Mouse (Mus musculus) kidney, embryonic 16.5 days (tissue): ENCODE measurements around the gene Gm20481. TPM values are rescaled to one million over a fixed set of nuclear protein-coding genes. Genes with fewer than 3 reads are reported as not detected.
A peak's percentile ranks its signal among the peaks of the same experiment; 100 is the strongest.
"Not testable (repeated sequence)": the region's sequence is repeated elsewhere in the genome, so short reads cannot be mapped to it uniquely, and the experiment has no call there.

ENCODE experiments used
- ATAC-seq: fragments of 200-750 bp; cut with Nextera tagmentation; 2 replicates; pipeline ENCODE4 v1.8.0; 2017; ENCODE audit warnings: moderate TSS enrichment; ENCODE audit not compliant: low FRiP score, low TSS enrichment
- H3K27ac ChIP-seq: fragments of 300-500 bp; sonication (generic); 2 replicates; pipeline ENCODE4 v1.5.1; 2014; ENCODE audit warnings: low read length
- H3K27me3 ChIP-seq: fragments of 300-500 bp; sonication (generic); 2 replicates; pipeline ENCODE4 v1.6.1; 2014; ENCODE audit warnings: low read length, control low read depth, mixed read lengths; ENCODE audit not compliant: insufficient read depth
- H3K36me3 ChIP-seq: fragments of 300-500 bp; sonication (generic); 2 replicates; pipeline ENCODE4 v1.6.1; 2014; ENCODE audit warnings: low read length, control low read depth, mixed read lengths; ENCODE audit not compliant: insufficient read depth
- H3K4me1 ChIP-seq: fragments of 300-500 bp; sonication (generic); 2 replicates; pipeline ENCODE4 v1.6.1; 2014; ENCODE audit warnings: low read length, control low read depth, mixed read lengths; ENCODE audit not compliant: insufficient read depth
- H3K4me2 ChIP-seq: fragments of 300-500 bp; sonication (generic); replicated peaks from 2 replicates; pipeline ENCODE4 v1.6.1; 2014; ENCODE audit warnings: low read depth, low read length
- H3K4me3 ChIP-seq: fragments of 300-500 bp; sonication (generic); 2 replicates; pipeline ENCODE4 v1.5.1; 2014; ENCODE audit warnings: mild to moderate bottlenecking, low read length
- H3K9ac ChIP-seq: fragments of 300-500 bp; sonication (generic); replicated peaks from 2 replicates; pipeline ENCODE4 v1.6.1; 2014; ENCODE audit warnings: low read length
- H3K9me3 ChIP-seq: fragments of 300-500 bp; sonication (generic); 2 replicates; pipeline ENCODE4 v1.6.1; 2016; ENCODE audit warnings: low read length, control low read depth
- WGBS: fragments of 180-500 bp; shearing (Covaris S2); extraction: QIAGEN DNeasy Blood & Tissue Kit; methylation state at CpG from one replicate; pipeline ENCODE4 v1.1.7; 2014; 5-methylcytosine and 5-hydroxymethylcytosine counted together
- polyA plus RNA-seq: library from polyadenylated mRNA; unstranded; fragments of >200 nt; fragmentation: Nextera tagmentation; extraction: Ambion mirVana; gene quantifications from 2 replicates; pipeline ENCODE4 v1.2.1, GENCODE M21; 2015

Gm20481 gene
- polyA plus RNA-seq, 1 experiment from 2014 or later = not detected

- no peaks in the 10 kb centered on the region for H3K36me3 ChIP-seq
- no peak overlapping the region for H3K4me3 ChIP-seq
- H3K27ac ChIP-seq = no peak overlapping the region
Observed at GRCm38 (mm10) chr17:34937960-34938505, 31.7 kb upstream of the Gm20481 start.

GRCm38 (mm10) chr17:34941344-34942041 lies 28.2 kb upstream of the Gm20481 start:
- peak overlapping the region; percentile 58 for H3K9ac ChIP-seq
- ATAC-seq = peak; percentile 43; the same call in 1 of the 2 replicates

More at GRCm38 (mm10) chr17:34937960-34938505, 31.7 kb upstream of the Gm20481 start:
- H3K9me3 ChIP-seq = no peaks in the 10 kb centered on the region
- H3K27me3 ChIP-seq = no peaks in the 10 kb centered on the region
- no peak overlapping the region for H3K9ac ChIP-seq
- ATAC-seq = no peak
- H3K4me1 ChIP-seq = peaks cover 10% of the 10 kb centered on the region
- H3K4me2 ChIP-seq = no peak overlapping the region
- 72% methylated on average over 6 of the region's 6 CpGs for WGBS

GRCm38 (mm10) chr17:34943128-34943815 lies 26.4 kb upstream of the Gm20481 start:
- H3K4me2 ChIP-seq = no peak overlapping the region
- no peak for ATAC-seq
- no peak overlapping the region for H3K4me3 ChIP-seq
- H3K27ac ChIP-seq = no peak overlapping the region
- whole genome bisulfite sequencing = 85% methylated on average over 4 of the region's 4 CpGs
- no peaks in the 10 kb centered on the region for H3K36me3 ChIP-seq
- peaks cover 3% of the 10 kb centered on the region; the same call in 1 of the 2 replicates for H3K4me1 ChIP-seq
- no peaks in the 10 kb centered on the region for H3K27me3 ChIP-seq
- no peak overlapping the region for H3K9ac ChIP-seq
- H3K9me3 ChIP-seq = no peaks in the 10 kb centered on the region

More at GRCm38 (mm10) chr17:34941344-34942041, 28.2 kb upstream of the Gm20481 start:
- no peaks in the 10 kb centered on the region for H3K9me3 ChIP-seq
- peak overlapping the region; percentile 36 for H3K4me3 ChIP-seq
- peaks cover 3% of the 10 kb centered on the region; the same call in 1 of the 2 replicates for H3K4me1 ChIP-seq
- H3K27ac ChIP-seq = peak overlapping the region; percentile 31; the same call in 1 of the 2 replicates
- peak overlapping the region; percentile 64 for H3K4me2 ChIP-seq
- 5% methylated on average over 13 of the region's 15 CpGs for WGBS
- no peaks in the 10 kb centered on the region for H3K27me3 ChIP-seq
- H3K36me3 ChIP-seq = no peaks in the 10 kb centered on the region

- Histone ChIP-seq H3K4me2 (no peak overlapping the region), H3K4me1 (peaks cover 3% of the 10 kb centered on the region; the same call in 1 of the 2 replicates), H3K27ac (no peak overlapping the region), H3K9ac (no peak overlapping the region), H3K36me3 (peaks cover 3% of the 10 kb centered on the region; the same call in 1 of the 2 replicates), H3K4me3 (no peak overlapping the region), H3K9me3 (no peaks in the 10 kb centered on the region), H3K27me3 (no peaks in the 10 kb centered on the region)
- no peak for ATAC-seq
Observed at GRCm38 (mm10) chr17:34944362-34944761, 25.4 kb upstream of the Gm20481 start.

GRCm38 (mm10) chr17:34946486-34947140 lies 23.1 kb upstream of the Gm20481 start:
- H3K9ac ChIP-seq = no peak overlapping the region
- no peaks in the 10 kb centered on the region for H3K27me3 ChIP-seq
- peaks cover 21% of the 10 kb centered on the region for H3K36me3 ChIP-seq
- WGBS = 76% methylated on average over 5 of the region's 5 CpGs
- 0 out of 2 replicates have a peak, but pooled peaks have one; percentile 27 for ATAC-seq
- H3K4me2 ChIP-seq = no peak overlapping the region
- no peaks in the 10 kb centered on the region for H3K9me3 ChIP-seq
- no peak overlapping the region for H3K4me3 ChIP-seq
- H3K27ac ChIP-seq = peak overlapping the region; percentile 45; the same call in 1 of the 2 replicates
- peaks cover 11% of the 10 kb centered on the region for H3K4me1 ChIP-seq

- Histone ChIP-seq H3K36me3 (peaks cover 21% of the 10 kb centered on the region), H3K4me3 (no peak overlapping the region), H3K9me3 (no peaks in the 10 kb centered on the region), H3K27ac (no peak overlapping the region; the same call in 1 of the 2 replicates), H3K27me3 (no peaks in the 10 kb centered on the region), H3K9ac (no peak overlapping the region), H3K4me2 (no peak overlapping the region), H3K4me1 (peaks cover 9% of the 10 kb centered on the region)
- ATAC-seq = no peak
- WGBS = 23% methylated on average over 8 of the region's 8 CpGs
Observed at GRCm38 (mm10) chr17:34947606-34948005, 22.1 kb upstream of the Gm20481 start.

GRCm38 (mm10) chr17:34948721-34949552 lies 20.8 kb upstream of the Gm20481 start:
- H3K4me1 ChIP-seq, H3K9me3 ChIP-seq, H3K4me3 ChIP-seq, H3K9ac ChIP-seq, ATAC-seq, H3K27me3 ChIP-seq, H3K4me2 ChIP-seq: not testable (repeated sequence)
- Histone ChIP-seq H3K36me3 (peaks cover 21% of the 10 kb centered on the region), H3K27ac (peak overlapping the region; percentile 69)
- WGBS = 57% methylated on average over 9 of the region's 9 CpGs

GRCm38 (mm10) chr17:34949553-34949969 lies 20.2 kb upstream of the Gm20481 start:
- Histone ChIP-seq H3K4me1 (peaks cover 9% of the 10 kb centered on the region), H3K36me3 (peaks cover 21% of the 10 kb centered on the region), H3K4me2 (no peak overlapping the region), H3K27ac (no peak overlapping the region), H3K9ac (0 out of 2 replicates have a peak overlapping the region, but pooled peaks have one; percentile 15), H3K4me3 (no peak overlapping the region), H3K9me3 (no peaks in the 10 kb centered on the region), H3K27me3 (no peaks in the 10 kb centered on the region)
- WGBS = 46% methylated on average over 4 of the region's 4 CpGs
- ATAC-seq = 0 out of 2 replicates have a peak, but pooled peaks have one; percentile 12
